ENCODE assay signal across 24 mouse cellular contexts in the genomic region with DNA sequence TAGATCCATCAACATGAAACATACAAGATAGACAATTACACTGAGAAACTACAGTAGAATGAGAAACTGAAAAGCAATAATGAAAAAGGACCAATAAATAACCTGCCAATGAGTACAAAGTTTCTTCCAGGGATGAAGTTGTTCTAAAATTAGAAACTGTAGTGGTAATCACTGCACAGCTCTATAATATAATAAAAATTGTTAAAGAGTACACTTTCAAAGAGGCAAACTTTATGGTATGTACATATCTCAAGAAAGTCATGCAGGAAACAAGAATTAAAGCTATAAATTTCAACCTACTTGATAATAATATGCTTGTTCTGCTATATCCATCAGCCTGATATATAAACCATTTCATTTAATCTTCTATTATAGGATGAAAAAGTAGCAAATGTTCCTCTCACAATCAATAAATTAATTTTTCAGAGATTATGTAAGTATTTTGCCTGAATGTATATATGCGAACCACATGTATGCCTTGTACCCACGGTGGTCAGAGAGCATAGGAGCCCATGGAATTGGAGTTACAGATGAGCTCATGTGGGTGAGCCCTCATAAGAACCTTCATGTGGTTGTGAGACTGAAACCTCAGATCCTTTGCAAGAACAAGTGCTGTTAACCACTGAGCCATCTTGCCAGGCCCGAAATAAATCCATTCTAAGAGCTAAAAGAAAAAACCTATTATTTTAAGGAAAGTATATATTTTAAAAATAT. TPM values are rescaled to one million over a fixed set of nuclear protein-coding genes. Genes with fewer than 3 reads are reported as not detected.
DNase-seq lines count a peak whose midpoint lies in the region; ATAC-seq and TF ChIP-seq lines count a peak whose summit lies in the region.
"Had no signal": no experiment of that assay in that cellular context is flagged by ENCODE, and none has a peak within 500 bp of the region (broad histone marks: within the 10 kb centered on the region; RNA-seq: fewer than 3 reads in every experiment).

No protein-coding gene starts in this region.

- peak; percentile 23 for DNase-seq in midbrain, embryonic 11.5 days (ENCODE audit: low spot score, missing footprints)
- DNase-seq in midbrain, embryonic 14.5 days, result no peak
- DNase-seq in cerebellum, adult 8-10 months, result no peak
- DNase-seq in stomach, postnatal 0 days (ENCODE audit: low spot score), result no peak
- no peak for DNase-seq in adrenal gland, postnatal 36 days
- DNase-seq: adrenal gland, adult 2 months; adrenal gland, adult 8-10 months; adrenal gland, postnatal 10 days; adrenal gland, postnatal 14 days; adrenal gland, postnatal 25 days; B cell, adult 2 months; cerebellum, adult 11 months; cerebellum, adult 11-12 months; cerebellum, adult 18-20 months had no signal

- no peaks in the 10 kb centered on the region for H3K4me1 ChIP-seq in midbrain, embryonic 11.5 days (ENCODE audit: control insufficient read depth, insufficient read depth, low read length)
- no peaks in the 10 kb centered on the region for H3K4me1 ChIP-seq in midbrain, embryonic 14.5 days (ENCODE audit: control insufficient read depth, insufficient read depth, low read length)
- H3K4me1 ChIP-seq in intestine, embryonic 15.5 days (replicated peaks), result 0 out of 2 replicates have a peak, but pooled peaks cover 2% of the 10 kb centered on the region
- peaks cover 5% of the 10 kb centered on the region for H3K4me1 ChIP-seq in intestine, embryonic 16.5 days (ENCODE audit: control insufficient read depth, insufficient read depth, low read length)
- H3K4me1 ChIP-seq in intestine, postnatal 0 days (replicated peaks; ENCODE audit: control insufficient read depth, insufficient read depth, low read length), result no peaks in the 10 kb centered on the region
- no peaks in the 10 kb centered on the region for H3K4me1 ChIP-seq in stomach, postnatal 0 days (replicated peaks; ENCODE audit: control insufficient read depth, insufficient read depth)

- no peak overlapping the region for H3K4me2 ChIP-seq in midbrain, embryonic 11.5 days
- H3K4me2 ChIP-seq in midbrain, embryonic 14.5 days (ENCODE audit: low read length), result no peak overlapping the region
- H3K4me2 ChIP-seq in intestine, embryonic 15.5 days (replicated peaks), result no peak overlapping the region
- H3K4me2 ChIP-seq in intestine, embryonic 16.5 days (ENCODE audit: low read depth, low read length), result no peak overlapping the region
- H3K4me2 ChIP-seq in intestine, postnatal 0 days (replicated peaks; ENCODE audit: low read depth), result peak overlapping the region; percentile 1; the same call in 1 of the 2 replicates
- no peak overlapping the region for H3K4me2 ChIP-seq in stomach, postnatal 0 days (replicated peaks; ENCODE audit: low read depth)

- TF ChIP-seq CTCF in intestine, postnatal 0 days (IDR thresholded peaks at IDR 0.05; ENCODE audit: low read depth), result no peak
- TF ChIP-seq CTCF in stomach, postnatal 0 days (IDR thresholded peaks at IDR 0.05; ENCODE audit: low read depth), result no peak

- no peaks in the 10 kb centered on the region for H3K9me3 ChIP-seq in midbrain, embryonic 11.5 days (ENCODE audit: control insufficient read depth, low read length)
- no peaks in the 10 kb centered on the region for H3K9me3 ChIP-seq in midbrain, embryonic 14.5 days (ENCODE audit: control insufficient read depth, low read length)
- H3K9me3 ChIP-seq in intestine, embryonic 15.5 days, result no peaks in the 10 kb centered on the region
- H3K9me3 ChIP-seq in intestine, embryonic 16.5 days (ENCODE audit: control insufficient read depth, low read length), result no peaks in the 10 kb centered on the region
- H3K9me3 ChIP-seq in intestine, postnatal 0 days (ENCODE audit: control insufficient read depth), result no peaks in the 10 kb centered on the region
- no peaks in the 10 kb centered on the region for H3K9me3 ChIP-seq in stomach, postnatal 0 days (ENCODE audit: control insufficient read depth, low read length)
- H3K9me3 ChIP-seq: G1E had no signal

- WGBS in midbrain, embryonic 11.5 days, result 92% methylated on average over 3 of the region's 3 CpGs
- WGBS in midbrain, embryonic 14.5 days, result 94% methylated on average over 3 of the region's 3 CpGs
- WGBS in intestine, embryonic 15.5 days, result 82% methylated on average over 3 of the region's 3 CpGs
- WGBS in intestine, embryonic 16.5 days, result 75% methylated on average over 3 of the region's 3 CpGs
- 54% methylated on average over 3 of the region's 3 CpGs for WGBS in intestine, postnatal 0 days
- 91% methylated on average over 3 of the region's 3 CpGs for WGBS in stomach, postnatal 0 days

- H3K4me3 ChIP-seq in midbrain, embryonic 11.5 days (ENCODE audit: low read depth, low read length), result no peak overlapping the region
- H3K4me3 ChIP-seq in midbrain, embryonic 14.5 days (replicated peaks; ENCODE audit: low read depth, low read length), result no peak overlapping the region
- no peak overlapping the region for H3K4me3 ChIP-seq in intestine, embryonic 15.5 days (replicated peaks)
- H3K4me3 ChIP-seq in intestine, embryonic 16.5 days (ENCODE audit: low read length), result no peak overlapping the region
- no peak overlapping the region for H3K4me3 ChIP-seq in intestine, postnatal 0 days (ENCODE audit: low read depth, low read length)
- H3K4me3 ChIP-seq in stomach, postnatal 0 days (ENCODE audit: low read depth, low read length), result no peak overlapping the region

- no peak overlapping the region for H3K27ac ChIP-seq in midbrain, embryonic 11.5 days (ENCODE audit: low read depth, low read length)
- no peak overlapping the region for H3K27ac ChIP-seq in midbrain, embryonic 14.5 days (replicated peaks; ENCODE audit: low read depth, low read length)
- no peak overlapping the region for H3K27ac ChIP-seq in intestine, embryonic 15.5 days
- H3K27ac ChIP-seq in intestine, embryonic 16.5 days (ENCODE audit: low read length), result peak overlapping the region; percentile 74; the same call in 1 of the 2 replicates
- H3K27ac ChIP-seq in intestine, postnatal 0 days (ENCODE audit: low read depth, low read length), result no peak overlapping the region; the same call in 1 of the 2 replicates
- H3K27ac ChIP-seq in stomach, postnatal 0 days (replicated peaks), result no peak overlapping the region

- no peak for TF ChIP-seq EP300 in stomach, postnatal 0 days (optimal IDR thresholded peaks at IDR 0.05)

- H3K27me3 ChIP-seq in midbrain, embryonic 11.5 days (ENCODE audit: control insufficient read depth, insufficient read depth, low read length), result no peaks in the 10 kb centered on the region
- no peaks in the 10 kb centered on the region for H3K27me3 ChIP-seq in midbrain, embryonic 14.5 days (ENCODE audit: control insufficient read depth, insufficient read depth, low read length)
- no peaks in the 10 kb centered on the region for H3K27me3 ChIP-seq in intestine, embryonic 15.5 days (replicated peaks)
- no peaks in the 10 kb centered on the region for H3K27me3 ChIP-seq in intestine, embryonic 16.5 days (replicated peaks; ENCODE audit: control insufficient read depth, insufficient read depth, low read length)
- H3K27me3 ChIP-seq in intestine, postnatal 0 days (replicated peaks; ENCODE audit: control insufficient read depth, insufficient read depth, low read length), result no peaks in the 10 kb centered on the region
- no peaks in the 10 kb centered on the region for H3K27me3 ChIP-seq in stomach, postnatal 0 days (ENCODE audit: control insufficient read depth, insufficient read depth, low read length)
- H3K27me3 ChIP-seq: CH12.LX, Patski had no signal

- H3K9ac ChIP-seq in midbrain, embryonic 11.5 days (ENCODE audit: low read length), result no peak overlapping the region
- no peak overlapping the region for H3K9ac ChIP-seq in midbrain, embryonic 14.5 days (replicated peaks; ENCODE audit: low read length)
- H3K9ac ChIP-seq in intestine, embryonic 15.5 days, result no peak overlapping the region
- H3K9ac ChIP-seq in intestine, embryonic 16.5 days (ENCODE audit: low read depth, low read length), result no peak overlapping the region
- H3K9ac ChIP-seq in intestine, postnatal 0 days (ENCODE audit: low read depth, low read length), result no peak overlapping the region
- no peak overlapping the region for H3K9ac ChIP-seq in stomach, postnatal 0 days (ENCODE audit: low read length)

- H3K36me3 ChIP-seq in midbrain, embryonic 11.5 days (ENCODE audit: control insufficient read depth, insufficient read depth, low read length), result no peaks in the 10 kb centered on the region
- no peaks in the 10 kb centered on the region for H3K36me3 ChIP-seq in midbrain, embryonic 14.5 days (ENCODE audit: control insufficient read depth, insufficient read depth, low read length)
- no peaks in the 10 kb centered on the region for H3K36me3 ChIP-seq in intestine, embryonic 15.5 days
- no peaks in the 10 kb centered on the region for H3K36me3 ChIP-seq in intestine, embryonic 16.5 days (ENCODE audit: control insufficient read depth, insufficient read depth, low read length)
- no peaks in the 10 kb centered on the region for H3K36me3 ChIP-seq in intestine, postnatal 0 days (ENCODE audit: control insufficient read depth, insufficient read depth)
- no peaks in the 10 kb centered on the region for H3K36me3 ChIP-seq in stomach, postnatal 0 days (ENCODE audit: control insufficient read depth, insufficient read depth, low read length)
- H3K36me3 ChIP-seq: G1E had no signal

- ATAC-seq in midbrain, embryonic 11.5 days (ENCODE audit: low FRiP score), result no peak
- no peak for ATAC-seq in midbrain, embryonic 14.5 days (ENCODE audit: low FRiP score, low TSS enrichment)
- peak; percentile 76 for ATAC-seq in intestine, embryonic 15.5 days
- ATAC-seq in intestine, embryonic 16.5 days, result peak; percentile 89
- ATAC-seq in intestine, postnatal 0 days, result peak; percentile 75; the same call in 1 of the 2 replicates
- ATAC-seq in stomach, postnatal 0 days (ENCODE audit: low FRiP score, low TSS enrichment), result no peak
- ATAC-seq: activated CD4-positive, CD25-positive, alpha-beta regulatory T cell, adult 4 months; CD4-positive, CD25-positive, alpha-beta regulatory T cell, adult 4 months; Patski had no signal

RNA-seq across cellular contexts. Expression of a gene that starts 26.9 kb away (rescaled TPM):
- 0.45 and 0.51 TPM in 2 replicates for polyA plus RNA-seq in midbrain, embryonic 11.5 days (2014; fragmentation: Nextera tagmentation; extraction: Ambion mirVana)
- 1.1 and 4.0 TPM in 2 replicates for polyA plus RNA-seq in midbrain, embryonic 14.5 days (2014; fragmentation: Nextera tagmentation; extraction: Ambion mirVana)
- polyA plus RNA-seq in intestine, embryonic 15.5 days (2015; fragmentation: Nextera tagmentation; extraction: Ambion mirVana), result 0.92 and 1.5 TPM in 2 replicates
- polyA plus RNA-seq in intestine, embryonic 16.5 days (2015; fragmentation: Nextera tagmentation; extraction: Ambion mirVana), result 1.1 and 1.3 TPM in 2 replicates
- polyA plus RNA-seq in intestine, postnatal 0 days (2015; fragmentation: Nextera tagmentation; extraction: Ambion mirVana), result 1.3 and 2.2 TPM in 2 replicates
- polyA plus RNA-seq in stomach, postnatal 0 days (2015; fragmentation: Nextera tagmentation; extraction: Ambion mirVana), result 0.99 and 1.1 TPM in 2 replicates
- total RNA-seq in adrenal gland, postnatal 36 days (2021), result under 1 TPM; 0.23 to 0.56 TPM
- total RNA-seq: MEL had no signal
- polyA plus RNA-seq: activated CD4-positive, CD25-positive, alpha-beta regulatory T cell, adult 4 months; C2C12; CD4-positive, CD25-positive, alpha-beta regulatory T cell, adult 4 months; G1E had no signal

RNA-seq across cellular contexts. Expression of a gene that starts 34.3 kb away (rescaled TPM):
- polyA plus RNA-seq in midbrain, embryonic 11.5 days (2014; fragmentation: Nextera tagmentation; extraction: Ambion mirVana), result 3.6 and 3.9 TPM in 2 replicates
- 7.9 and 13.6 TPM in 2 replicates for polyA plus RNA-seq in midbrain, embryonic 14.5 days (2014; fragmentation: Nextera tagmentation; extraction: Ambion mirVana)
- polyA plus RNA-seq in intestine, embryonic 15.5 days (2015; fragmentation: Nextera tagmentation; extraction: Ambion mirVana), result 4.4 and 5.2 TPM in 2 replicates
- polyA plus RNA-seq in intestine, embryonic 16.5 days (2015; fragmentation: Nextera tagmentation; extraction: Ambion mirVana), result 3.1 and 3.6 TPM in 2 replicates
- 5.0 and 6.1 TPM in 2 replicates for polyA plus RNA-seq in intestine, postnatal 0 days (2015; fragmentation: Nextera tagmentation; extraction: Ambion mirVana)
- 2.6 and 3.0 TPM in 2 replicates for polyA plus RNA-seq in stomach, postnatal 0 days (2015; fragmentation: Nextera tagmentation; extraction: Ambion mirVana)
- total RNA-seq in adrenal gland, postnatal 36 days (2021), result 10 to 100 TPM; 26.3 to 31.3 TPM
- total RNA-seq: MEL had no signal
- polyA plus RNA-seq: G1E had no signal

Comparison
In these comparisons a context has a peak if more than half of its experiments do, and no peak if none do; other contexts are left out.
1. ATAC-seq: peak in intestine, embryonic 15.5 days (single experiment), intestine, embryonic 16.5 days (single experiment) and intestine, postnatal 0 days (single experiment); none in midbrain, embryonic 11.5 days (single experiment), midbrain, embryonic 14.5 days (single experiment) and stomach, postnatal 0 days (single experiment).